Comparison of ENCODE assay signal across 24 mouse cellular contexts in the genomic region with DNA sequence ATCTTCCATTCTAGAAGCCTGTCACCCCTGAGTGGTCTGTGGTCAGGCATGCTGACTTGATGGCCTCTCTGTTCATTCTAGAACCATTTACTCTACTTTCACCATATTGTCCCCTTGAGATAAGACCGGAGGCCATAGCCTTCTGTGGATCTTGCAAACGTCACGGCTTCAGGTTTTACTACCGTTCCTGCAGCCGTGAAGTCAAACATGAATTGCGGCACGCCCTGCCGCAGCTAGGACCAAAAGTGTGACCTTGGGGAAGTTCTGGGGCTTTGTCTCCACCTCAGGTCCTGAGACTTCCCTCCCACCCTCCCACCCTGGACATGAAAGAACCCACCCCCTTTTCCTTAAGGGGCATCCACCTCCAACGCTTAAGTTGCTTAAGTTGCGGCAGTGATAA.
DNase-seq lines count a peak whose midpoint lies in the region; ATAC-seq and TF ChIP-seq lines count a peak whose summit lies in the region.
"Had no signal": no experiment of that assay in that cellular context is flagged by ENCODE, and none has a peak within 500 bp of the region (broad histone marks: within the 10 kb centered on the region; RNA-seq: fewer than 3 reads in every experiment).

No protein-coding gene starts in this region.

- no peak overlapping the region for H3K9ac ChIP-seq in kidney, postnatal 0 days (ENCODE audit: low read depth, low read length)
- no peak overlapping the region for H3K9ac ChIP-seq in intestine, embryonic 15.5 days
- no peak overlapping the region for H3K9ac ChIP-seq in hindbrain, embryonic 13.5 days
- H3K9ac ChIP-seq: forebrain, embryonic 15.5 days; limb, embryonic 13.5 days; liver, embryonic 15.5 days; midbrain, embryonic 15.5 days; neural tube, embryonic 12.5 days had no signal

- TF ChIP-seq CTCF in kidney, postnatal 0 days (IDR thresholded peaks at IDR 0.05; ENCODE audit: low read depth), result no peak

- 74% methylated on average over 10 of the region's 10 CpGs for WGBS in heart, embryonic 10.5 days
- 49% methylated on average over 10 of the region's 10 CpGs for WGBS in kidney, postnatal 0 days
- 59% methylated on average over 10 of the region's 10 CpGs for WGBS in intestine, embryonic 15.5 days
- WGBS in hindbrain, embryonic 13.5 days, result 90% methylated on average over 10 of the region's 10 CpGs
- WGBS in forebrain, embryonic 10.5 days, result 96% methylated on average over 10 of the region's 10 CpGs

- no peak for DNase-seq in heart, embryonic 10.5 days (ENCODE audit: low spot score)
- no peak for DNase-seq in heart, adult 18-20 months
- no peak for DNase-seq in kidney, postnatal 0 days (ENCODE audit: low spot score)
- no peak for DNase-seq in kidney, postnatal 36 days
- DNase-seq in forebrain, embryonic 10.5 days (ENCODE audit: extremely low spot score, low spot score), result no peak
- DNase-seq: adrenal gland, postnatal 14 days; cerebellum, adult 2 months; cerebellum, postnatal 25 days; lung, postnatal 4 days; retina, postnatal 1 day; thymus, adult 18-20 months; thymus, postnatal 36 days had no signal

- peaks cover 17% of the 10 kb centered on the region for H3K4me1 ChIP-seq in heart, embryonic 10.5 days
- 0 out of 2 replicates have a peak, but pooled peaks cover 4% of the 10 kb centered on the region for H3K4me1 ChIP-seq in kidney, postnatal 0 days (replicated peaks; ENCODE audit: insufficient read depth, low read length)
- H3K4me1 ChIP-seq in intestine, embryonic 15.5 days (replicated peaks), result no peaks in the 10 kb centered on the region
- no peaks in the 10 kb centered on the region for H3K4me1 ChIP-seq in hindbrain, embryonic 13.5 days (replicated peaks)
- peaks cover 11% of the 10 kb centered on the region for H3K4me1 ChIP-seq in forebrain, embryonic 10.5 days
- H3K4me1 ChIP-seq: forebrain, embryonic 15.5 days; liver, embryonic 15.5 days; midbrain, embryonic 15.5 days; neural tube, embryonic 12.5 days had no signal

- no peak overlapping the region for H3K4me3 ChIP-seq in heart, embryonic 10.5 days
- no peak overlapping the region for H3K4me3 ChIP-seq in kidney, postnatal 0 days (replicated peaks; ENCODE audit: low read depth, low read length)
- H3K4me3 ChIP-seq in intestine, embryonic 15.5 days (replicated peaks), result no peak overlapping the region
- no peak overlapping the region for H3K4me3 ChIP-seq in hindbrain, embryonic 13.5 days
- no peak overlapping the region for H3K4me3 ChIP-seq in forebrain, embryonic 10.5 days
- H3K4me3 ChIP-seq: forebrain, embryonic 15.5 days; layer of hippocampus, adult 2 months; limb, embryonic 13.5 days; liver, embryonic 15.5 days; midbrain, embryonic 15.5 days; neural tube, embryonic 12.5 days had no signal

- no peaks in the 10 kb centered on the region for H3K36me3 ChIP-seq in heart, embryonic 10.5 days
- no peaks in the 10 kb centered on the region for H3K36me3 ChIP-seq in kidney, postnatal 0 days (ENCODE audit: insufficient read depth, low read length)
- no peaks in the 10 kb centered on the region for H3K36me3 ChIP-seq in intestine, embryonic 15.5 days
- H3K36me3 ChIP-seq in hindbrain, embryonic 13.5 days, result no peaks in the 10 kb centered on the region
- no peaks in the 10 kb centered on the region for H3K36me3 ChIP-seq in forebrain, embryonic 10.5 days (replicated peaks)
- H3K36me3 ChIP-seq: forebrain, embryonic 15.5 days; G1E; limb, embryonic 13.5 days; liver, embryonic 15.5 days; midbrain, embryonic 15.5 days; neural tube, embryonic 12.5 days had no signal

- no peak for ATAC-seq in kidney, postnatal 0 days (replicated peaks; ENCODE audit: low FRiP score, low read depth)
- ATAC-seq in intestine, embryonic 15.5 days, result peak; percentile 65
- no peak for ATAC-seq in hindbrain, embryonic 13.5 days (ENCODE audit: low FRiP score)
- ATAC-seq: forebrain, embryonic 15.5 days; hindbrain, embryonic 16.5 days; midbrain, embryonic 15.5 days; Patski had no signal

- no peaks in the 10 kb centered on the region for H3K9me3 ChIP-seq in heart, embryonic 10.5 days
- H3K9me3 ChIP-seq in kidney, postnatal 0 days (replicated peaks; ENCODE audit: low read length), result no peaks in the 10 kb centered on the region
- H3K9me3 ChIP-seq in intestine, embryonic 15.5 days, result no peaks in the 10 kb centered on the region
- H3K9me3 ChIP-seq in hindbrain, embryonic 13.5 days, result no peaks in the 10 kb centered on the region
- no peaks in the 10 kb centered on the region for H3K9me3 ChIP-seq in forebrain, embryonic 10.5 days
- H3K9me3 ChIP-seq: forebrain, embryonic 15.5 days; limb, embryonic 13.5 days; liver, embryonic 15.5 days; midbrain, embryonic 15.5 days; neural tube, embryonic 12.5 days had no signal

- 0 out of 2 replicates have a peak overlapping the region, but pooled peaks have one; percentile 36 for H3K27ac ChIP-seq in heart, embryonic 10.5 days
- H3K27ac ChIP-seq in kidney, postnatal 0 days, result peak overlapping the region; percentile 64
- no peak overlapping the region for H3K27ac ChIP-seq in intestine, embryonic 15.5 days
- H3K27ac ChIP-seq in hindbrain, embryonic 13.5 days, result no peak overlapping the region
- H3K27ac ChIP-seq in forebrain, embryonic 10.5 days, result no peak overlapping the region
- H3K27ac ChIP-seq: forebrain, embryonic 15.5 days; layer of hippocampus, adult 2 months; limb, embryonic 13.5 days; liver, embryonic 15.5 days; midbrain, embryonic 15.5 days; neural tube, embryonic 12.5 days had no signal

- H3K27me3 ChIP-seq in heart, embryonic 10.5 days (ENCODE audit: insufficient read depth, poor library complexity, severe bottlenecking), result no peaks in the 10 kb centered on the region
- H3K27me3 ChIP-seq in kidney, postnatal 0 days (ENCODE audit: insufficient read depth, low read length), result no peaks in the 10 kb centered on the region
- no peaks in the 10 kb centered on the region for H3K27me3 ChIP-seq in intestine, embryonic 15.5 days (replicated peaks)
- no peaks in the 10 kb centered on the region for H3K27me3 ChIP-seq in hindbrain, embryonic 13.5 days
- H3K27me3 ChIP-seq in forebrain, embryonic 10.5 days (ENCODE audit: poor library complexity, severe bottlenecking), result peaks cover 57% of the 10 kb centered on the region
- H3K27me3 ChIP-seq: forebrain, embryonic 15.5 days; limb, embryonic 13.5 days; liver, embryonic 15.5 days; midbrain, embryonic 15.5 days; neural tube, embryonic 12.5 days; Patski had no signal

- no peak overlapping the region for H3K4me2 ChIP-seq in kidney, postnatal 0 days (ENCODE audit: low read length)
- no peak overlapping the region for H3K4me2 ChIP-seq in intestine, embryonic 15.5 days (replicated peaks)
- no peak overlapping the region for H3K4me2 ChIP-seq in hindbrain, embryonic 13.5 days
- H3K4me2 ChIP-seq: forebrain, embryonic 15.5 days; heart, embryonic 11.5 days; limb, embryonic 13.5 days; liver, embryonic 15.5 days; midbrain, embryonic 15.5 days; neural tube, embryonic 12.5 days had no signal

Comparison
In these comparisons a context has a peak if more than half of its experiments do, and no peak if none do; other contexts are left out.
1. H3K27ac ChIP-seq: peak in heart, embryonic 10.5 days (single experiment) and kidney, postnatal 0 days (single experiment); none in intestine, embryonic 15.5 days (single experiment), hindbrain, embryonic 13.5 days (single experiment) and forebrain, embryonic 10.5 days (single experiment).